Mouse (Mus musculus): ENCODE data around the gene Acta1. TPM values are rescaled to one million over a fixed set of nuclear protein-coding genes. Genes with fewer than 3 reads are reported as not detected.

Acta1 gene
- 13.8 TPM for polyA plus RNA-seq (2015; fragmentation: Illumina TruSeq; extraction: RNeasy Lipid Tissue Mini Kit (QIAGEN cat#74804); ENCODE audit: low read depth, low replicate concordance)

GRCm38 (mm10) chr8:123894502-123895097 is at the start of gene Acta1:
Gene Acta1 (minus strand): TSS chr8:123894751.

GRCm38 (mm10) chr8:123859648-123860259 is 34.8 kb downstream of the Acta1 start, which contains the start of gene Ccsap:
Gene Ccsap (minus strand): TSS chr8:123860209.

Other genes starting within 250 kb of the Acta1 start
- gene Rhou, start 240.8 kb downstream of the Acta1 start, polyA plus RNA-seq (2015; fragmentation: Illumina TruSeq; extraction: RNeasy Lipid Tissue Mini Kit (QIAGEN cat#74804); ENCODE audit: low read depth, low replicate concordance), result 28.1 TPM
- gene Rab4a, start 88.8 kb downstream of the Acta1 start, polyA plus RNA-seq (2015; fragmentation: Illumina TruSeq; extraction: RNeasy Lipid Tissue Mini Kit (QIAGEN cat#74804); ENCODE audit: low read depth, low replicate concordance), result 54.3 TPM
- 45.1 TPM for gene Ccsap, start 34.5 kb downstream of the Acta1 start, polyA plus RNA-seq (2015; fragmentation: Illumina TruSeq; extraction: RNeasy Lipid Tissue Mini Kit (QIAGEN cat#74804); ENCODE audit: low read depth, low replicate concordance)
- gene Nup133, start 54.5 kb upstream of the Acta1 start, polyA plus RNA-seq (2015; fragmentation: Illumina TruSeq; extraction: RNeasy Lipid Tissue Mini Kit (QIAGEN cat#74804); ENCODE audit: low read depth, low replicate concordance), result 17.2 TPM
- 16.9 TPM for gene Abcb10, start 88.4 kb upstream of the Acta1 start, polyA plus RNA-seq (2015; fragmentation: Illumina TruSeq; extraction: RNeasy Lipid Tissue Mini Kit (QIAGEN cat#74804); ENCODE audit: low read depth, low replicate concordance)
- 16.1 TPM for gene Taf5l, start 126.6 kb upstream of the Acta1 start, polyA plus RNA-seq (2015; fragmentation: Illumina TruSeq; extraction: RNeasy Lipid Tissue Mini Kit (QIAGEN cat#74804); ENCODE audit: low read depth, low replicate concordance)
- 6.0 TPM for gene Urb2, start 126.8 kb upstream of the Acta1 start, polyA plus RNA-seq (2015; fragmentation: Illumina TruSeq; extraction: RNeasy Lipid Tissue Mini Kit (QIAGEN cat#74804); ENCODE audit: low read depth, low replicate concordance)